Mouse (Mus musculus) skeletal muscle tissue, adult 2 months (tissue): Measurements from ENCODE around the gene Mest.

Experiments
- DNase-seq: peaks from one replicate; pipeline ENCODE4 v3.0.0-alpha.2; 2012; ENCODE audit warnings: low read depth, low spot score

Mest gene

DNA sequence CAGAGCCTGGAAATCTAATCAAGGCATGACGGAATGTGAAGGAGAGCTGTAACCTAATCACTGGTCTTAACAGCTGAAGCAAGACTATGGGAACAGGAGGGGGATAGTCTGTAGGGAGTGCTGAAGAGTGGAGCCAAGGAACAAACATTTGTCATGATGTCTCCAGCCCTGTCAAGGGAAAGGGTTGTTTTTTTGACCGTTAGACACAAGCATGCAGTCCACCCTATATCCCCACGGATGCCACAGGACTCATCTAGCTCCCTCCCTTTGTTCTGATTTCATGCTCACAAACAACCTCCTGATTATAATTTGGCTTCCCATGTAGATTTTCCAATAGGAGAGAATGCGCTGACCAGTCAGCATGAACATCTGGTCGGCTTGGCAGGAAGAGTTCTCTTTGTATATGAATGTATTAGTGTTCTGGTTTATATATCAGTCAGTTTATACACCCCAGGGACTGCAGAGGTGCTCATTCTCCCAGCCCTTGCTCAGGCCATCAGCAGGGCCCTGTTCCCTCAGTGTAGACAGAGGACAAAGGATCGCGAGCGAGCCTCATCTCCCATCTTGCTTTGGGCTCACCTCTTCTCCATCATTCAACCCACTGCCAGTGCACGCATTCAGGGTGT is 19.3 kb upstream of the Mest start:
- no peak for DNase-seq

DNA sequence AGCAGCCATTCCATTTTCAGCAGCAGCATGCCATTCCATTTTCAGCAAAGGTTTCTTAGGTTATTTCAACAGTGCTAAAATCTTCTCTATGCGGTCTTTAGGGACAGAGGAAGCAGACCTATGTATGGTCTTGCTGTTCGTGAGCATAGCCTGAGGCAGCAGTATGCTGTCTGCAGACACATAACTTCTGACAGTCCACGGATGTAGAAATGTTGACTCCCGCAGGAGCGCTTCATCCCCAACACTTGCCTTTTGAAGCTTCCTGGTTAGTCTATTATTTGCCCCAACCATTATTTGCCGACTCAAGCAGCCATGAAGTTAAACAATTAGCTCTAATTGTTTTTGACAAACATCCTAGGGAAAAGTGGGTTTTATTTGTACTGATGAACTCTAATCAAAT is 14.2 kb upstream of the Mest start:
- DNase-seq: no peak

DNA sequence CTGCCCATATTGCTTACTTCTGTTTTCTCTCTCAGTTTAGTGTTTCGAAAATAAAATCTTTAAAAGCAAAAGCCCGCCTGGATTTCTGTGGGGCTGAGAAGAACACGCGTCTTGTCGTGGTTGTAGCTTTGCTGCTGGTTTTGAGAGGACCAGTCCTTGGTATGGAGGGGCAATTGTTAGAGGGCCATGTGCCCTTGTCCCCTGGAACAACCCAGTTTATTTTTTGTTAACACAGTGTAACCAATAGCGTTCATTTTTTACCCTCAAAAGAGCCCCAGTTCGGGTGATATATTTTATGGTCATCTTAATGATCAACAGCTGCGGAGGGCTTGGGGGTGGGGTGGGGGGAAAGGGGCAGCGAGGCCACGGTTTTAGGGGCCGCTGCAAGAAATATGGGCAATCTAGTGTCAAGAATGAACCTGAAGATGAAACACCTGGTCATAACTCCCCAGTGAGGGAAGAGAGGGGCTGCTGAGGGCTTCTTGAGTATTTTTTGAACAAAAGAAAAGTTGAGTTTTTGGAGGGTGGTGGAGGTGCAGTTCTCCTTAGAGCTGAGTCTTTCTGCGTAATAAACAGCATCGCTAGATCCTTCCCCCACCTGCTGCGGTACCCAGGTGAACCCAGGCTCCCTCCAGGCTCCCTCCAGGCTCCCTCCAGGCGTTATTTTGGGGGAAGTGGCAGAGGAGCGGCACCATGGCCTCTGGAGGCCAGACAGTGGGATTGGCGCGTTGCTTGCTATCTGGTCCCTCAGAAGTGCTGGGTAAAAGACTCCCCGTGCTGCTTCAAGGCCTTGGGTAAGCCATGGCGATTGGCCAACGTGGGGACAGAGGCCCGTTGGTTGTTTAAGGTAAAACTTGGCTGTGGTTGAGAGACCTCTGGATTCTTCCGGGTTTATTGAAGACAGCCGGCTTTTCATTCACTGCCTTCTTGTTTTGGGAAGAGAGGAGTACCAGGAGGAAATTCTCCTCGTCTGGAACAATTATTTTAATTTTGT is 12.7 kb upstream of the Mest start:
- DNase-seq: no peak

DNA sequence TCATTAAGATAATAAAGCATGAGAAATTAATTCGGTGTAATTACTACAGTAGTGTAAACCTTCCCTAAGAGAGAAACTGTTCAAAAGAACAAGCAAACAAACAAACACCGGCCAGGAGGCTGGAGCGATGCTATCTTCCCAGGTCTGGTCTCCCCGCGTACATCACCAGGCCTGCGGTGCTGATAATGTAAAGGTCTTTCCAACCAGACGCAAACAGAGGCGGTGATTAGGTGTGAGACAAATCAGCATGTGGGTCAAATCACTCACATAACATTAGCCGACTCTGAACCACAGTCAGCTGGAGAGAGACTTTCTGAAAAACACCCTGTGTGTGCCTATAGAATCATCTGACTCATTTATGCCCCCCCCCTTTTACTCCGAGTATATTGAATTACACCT is 12.0 kb upstream of the Mest start:
- no peak for DNase-seq

DNA sequence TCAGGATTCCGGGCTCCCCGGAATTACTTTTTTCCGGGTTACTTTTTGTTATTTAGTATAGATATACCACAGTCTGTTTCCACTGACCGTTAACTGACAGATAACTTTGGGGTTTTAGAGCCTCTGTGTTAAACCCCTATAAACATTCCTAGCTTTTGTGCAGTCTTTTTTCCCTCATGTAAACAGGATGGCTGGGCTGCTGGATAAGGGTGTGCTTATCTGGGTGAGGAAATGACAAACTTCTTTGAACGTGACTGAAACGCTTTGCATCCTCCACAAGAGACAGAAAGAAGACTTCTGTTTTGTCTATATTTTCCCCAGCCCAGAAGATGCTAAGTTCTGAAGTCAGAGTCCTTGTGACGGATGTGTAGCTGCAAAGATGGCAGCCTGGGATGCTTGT is 10.9 kb upstream of the Mest start:
- no peak for DNase-seq

DNA sequence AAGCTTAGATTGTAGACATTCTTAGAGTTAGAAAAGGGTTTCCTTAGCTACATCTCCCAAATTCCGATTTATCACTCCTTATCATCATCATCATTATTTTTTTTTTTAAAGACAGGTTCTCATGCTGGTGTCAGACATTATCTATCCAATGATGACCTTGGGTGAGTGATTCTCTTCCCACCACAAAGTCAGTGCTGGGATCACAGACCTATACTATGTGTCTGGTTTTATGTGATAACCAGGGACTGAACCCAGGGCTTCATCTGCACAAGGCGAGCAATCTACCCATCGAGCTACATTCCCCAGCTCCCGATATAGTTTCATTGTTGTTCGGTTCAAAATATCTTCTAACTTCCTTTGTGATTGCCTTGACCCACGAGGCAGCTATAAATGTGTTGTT is 9.9 kb upstream of the Mest start:
- DNase-seq: no peak

DNA sequence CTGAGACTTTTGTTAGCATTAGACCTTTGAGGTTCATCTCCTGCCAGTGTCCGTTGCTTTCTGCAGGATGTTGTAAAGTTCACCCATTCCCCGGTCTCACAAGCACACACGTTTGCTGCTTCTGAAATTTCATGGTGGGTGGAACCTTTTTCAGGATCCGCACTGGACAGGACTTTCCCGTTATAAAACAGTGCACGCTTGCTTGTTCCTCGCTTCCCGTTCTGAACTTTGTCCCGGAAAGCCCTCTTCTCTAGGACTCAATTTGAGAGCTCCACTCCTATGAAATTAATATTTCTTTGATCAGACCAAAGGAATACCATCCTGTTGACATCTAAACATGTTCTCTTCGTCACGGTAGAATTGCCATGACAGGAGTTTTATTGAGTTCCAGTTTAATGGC is 9.5 kb upstream of the Mest start:
- no peak for DNase-seq

DNA sequence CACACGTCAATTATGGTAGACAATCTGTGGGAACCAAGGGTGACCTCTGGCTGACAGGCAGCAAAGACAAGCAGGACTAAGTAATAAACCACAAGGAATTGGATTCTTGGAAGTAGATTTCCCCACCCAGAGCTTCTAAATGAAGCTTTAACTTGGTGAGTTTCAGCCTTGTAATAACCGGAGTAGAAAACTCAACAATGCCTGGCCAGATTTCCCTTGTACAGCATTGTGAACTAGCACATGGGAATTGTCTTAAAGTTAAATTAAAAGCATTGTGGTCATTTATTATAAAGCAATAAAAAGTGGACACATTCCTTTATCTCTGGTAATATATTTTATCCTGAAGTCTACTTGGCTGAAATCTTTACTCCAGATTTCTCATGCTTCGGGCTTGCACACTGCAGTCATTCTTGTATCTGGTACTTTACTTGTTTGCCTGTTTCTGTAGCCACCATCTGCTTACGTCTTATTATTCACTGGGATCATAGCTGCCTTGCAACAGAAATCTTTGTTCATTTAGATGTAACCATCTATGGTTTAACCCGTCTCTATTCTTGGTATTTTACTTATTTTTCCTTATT is 8.4 kb upstream of the Mest start:
- DNase-seq: no peak

DNA sequence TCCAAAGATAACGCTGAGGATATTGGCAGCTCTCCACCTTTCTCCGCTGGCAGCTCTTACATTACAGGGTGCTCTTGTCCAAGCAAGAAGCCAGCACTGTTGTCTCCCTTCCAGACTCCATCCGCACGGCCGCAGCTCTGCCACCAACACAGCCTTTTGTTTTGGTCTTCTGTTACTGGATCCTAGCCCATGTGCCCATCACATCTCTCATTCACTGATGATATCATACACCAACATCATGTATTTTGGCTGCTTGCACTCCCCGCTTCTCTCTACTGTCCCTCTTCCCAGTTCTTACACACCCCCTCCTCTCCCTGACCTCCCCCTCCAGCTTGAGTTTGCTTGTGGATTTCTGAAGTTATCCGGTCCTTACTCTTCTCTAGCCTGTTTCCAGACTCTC is 6.6 kb upstream of the Mest start:
- no peak for DNase-seq

DNA sequence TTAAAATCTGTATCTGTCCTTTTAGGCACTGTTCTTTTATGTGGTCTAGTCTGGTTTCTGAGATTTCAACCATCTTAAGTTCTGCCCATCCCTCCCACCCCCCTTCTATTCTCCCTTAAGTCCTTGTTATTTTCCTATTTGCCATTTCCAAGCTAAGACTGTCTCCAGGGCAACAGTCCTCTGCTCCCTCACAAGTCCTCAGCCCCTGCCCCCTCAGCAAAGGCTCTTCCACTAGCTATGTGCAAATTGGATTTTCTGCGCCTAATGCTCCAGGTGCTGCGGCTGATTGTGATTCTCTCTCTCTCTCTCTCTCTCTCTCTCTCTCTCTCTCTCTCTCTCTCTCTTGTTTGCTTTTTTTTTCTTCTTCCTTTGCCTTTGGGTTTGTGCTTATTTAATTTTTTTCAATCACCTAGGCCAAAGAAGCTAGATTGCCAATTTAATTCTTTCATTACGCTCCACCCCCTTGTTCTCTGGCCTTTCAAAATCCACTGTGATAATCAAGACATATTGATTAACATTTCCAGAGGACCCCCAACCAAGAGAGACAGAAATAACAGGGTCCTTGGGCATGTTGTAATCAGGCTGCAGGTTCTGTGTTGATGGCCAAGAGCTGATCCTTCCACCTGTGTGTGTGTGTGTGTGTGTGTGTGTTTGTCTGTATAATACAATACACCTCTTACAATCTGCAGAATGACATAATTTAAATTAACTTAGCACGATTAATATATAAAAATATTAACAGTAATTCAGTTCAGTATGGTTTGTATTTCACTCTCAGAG is 772 bp upstream of the Mest start:
- DNase-seq: no peak

DNA sequence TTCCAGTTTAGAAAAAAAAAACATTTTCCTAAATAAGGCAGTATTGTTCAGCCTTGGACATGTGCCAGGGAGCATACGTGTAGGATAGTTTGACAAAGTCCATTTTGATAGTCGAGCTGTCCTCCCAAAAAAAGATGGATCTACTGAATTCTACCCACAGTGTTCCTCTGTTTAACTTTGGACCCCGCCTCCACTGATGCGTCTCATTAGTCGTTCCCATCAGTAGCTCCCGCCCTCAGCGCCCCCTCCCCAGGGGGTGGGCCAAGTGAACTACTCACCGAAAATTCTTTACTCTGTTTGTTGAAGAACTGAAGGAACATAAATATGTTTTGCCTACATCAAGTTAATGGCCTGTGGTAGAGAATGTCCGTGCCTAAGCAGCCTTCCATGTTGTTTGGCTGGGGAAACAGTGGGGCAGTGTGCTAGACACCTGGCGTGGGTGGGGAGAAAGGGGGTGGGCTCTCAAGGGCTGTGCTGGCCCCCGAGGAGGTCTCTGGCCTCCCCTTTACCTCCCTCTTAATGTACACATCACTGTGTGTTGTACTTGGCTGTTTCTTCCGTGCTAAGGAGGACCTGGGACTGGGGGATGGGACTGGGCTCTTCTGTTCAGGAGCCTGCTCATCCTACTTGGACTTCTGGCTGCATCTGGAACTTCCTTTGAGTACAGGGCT is 7.1 kb downstream of the Mest start:
- DNase-seq: no peak

DNA sequence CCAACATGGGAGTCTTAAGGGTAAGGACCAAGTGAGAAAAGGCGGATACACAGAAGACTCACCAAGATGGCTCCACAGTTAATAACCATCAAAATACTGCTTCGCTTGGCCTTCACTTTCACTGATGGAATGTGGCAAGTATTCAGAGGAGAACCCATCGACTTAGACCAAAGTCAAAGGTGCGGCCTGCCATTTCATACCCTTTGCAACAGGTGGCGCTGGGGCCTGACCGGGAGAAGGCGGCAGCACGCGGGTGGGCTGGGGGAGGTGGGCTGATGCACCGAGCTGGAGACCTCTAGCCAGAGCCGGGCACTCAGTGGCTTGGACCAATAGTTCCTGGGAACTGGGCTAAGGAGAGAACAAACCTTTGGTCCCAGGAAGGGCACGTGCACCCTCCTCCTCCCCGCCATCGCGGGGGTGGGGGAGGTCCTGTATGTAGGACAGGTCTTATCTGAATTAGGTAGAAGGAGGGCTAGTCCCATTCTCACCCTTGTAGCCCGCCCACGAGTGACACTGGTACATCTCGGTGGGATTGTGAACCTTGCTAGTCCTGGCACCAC is 9.3 kb downstream of the Mest start:
- no peak for DNase-seq

DNA sequence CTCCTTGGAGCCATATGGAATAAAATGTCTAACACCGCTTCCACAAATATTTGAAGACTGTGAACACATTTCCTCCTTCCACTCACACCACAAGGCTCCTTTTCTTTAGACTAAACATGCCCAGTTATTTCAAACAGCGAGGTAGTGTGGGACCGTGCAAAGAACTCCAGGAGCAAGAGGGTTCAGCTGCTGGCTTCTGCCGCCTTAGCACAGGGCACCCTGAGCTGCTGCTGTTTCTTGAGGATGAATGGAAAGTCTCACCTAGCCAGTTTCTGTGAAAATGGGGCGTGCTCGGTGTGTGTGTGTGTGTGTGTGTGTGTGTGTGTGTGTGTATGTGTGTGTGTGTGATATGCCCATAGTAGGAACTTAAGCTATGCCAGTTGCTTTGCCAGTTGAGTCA is 11.1 kb downstream of the Mest start:
- DNase-seq: no peak

DNA sequence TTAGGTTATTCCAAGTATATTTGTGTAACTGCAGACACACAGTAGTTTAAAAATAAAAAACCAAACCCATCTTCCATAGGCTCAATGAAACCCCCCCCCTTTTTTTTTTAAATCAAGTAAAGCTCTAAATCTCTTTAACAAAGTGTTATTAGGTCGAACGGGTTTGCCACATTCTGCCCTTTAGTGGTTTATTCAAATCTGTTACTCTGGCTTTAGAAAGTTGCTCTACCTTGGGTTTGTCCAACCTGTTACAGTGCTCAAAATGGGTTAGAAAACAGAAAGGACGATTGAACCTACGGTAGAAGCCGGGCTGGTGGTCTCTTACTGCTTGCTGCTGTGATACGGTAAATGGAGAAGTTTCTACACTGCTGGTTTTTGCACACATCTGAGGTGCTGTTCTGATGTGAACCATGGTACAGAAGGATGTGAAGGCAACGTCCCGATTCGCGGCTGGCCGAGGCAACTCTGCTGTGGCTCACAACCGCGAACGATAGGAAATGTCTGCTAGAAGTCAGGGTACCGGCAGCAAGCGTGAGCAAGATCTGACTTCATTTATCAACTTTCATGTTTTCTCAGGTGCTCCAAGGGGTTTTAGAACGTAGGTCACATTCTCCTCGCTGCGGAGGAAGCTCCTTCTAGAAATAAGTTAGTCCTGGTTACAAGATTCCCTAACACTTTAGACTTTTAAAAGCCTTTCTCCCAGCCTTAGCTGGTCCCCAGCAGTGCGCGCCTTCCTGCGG is 11.8 kb downstream of the Mest start:
- DNase-seq: no peak

DNA sequence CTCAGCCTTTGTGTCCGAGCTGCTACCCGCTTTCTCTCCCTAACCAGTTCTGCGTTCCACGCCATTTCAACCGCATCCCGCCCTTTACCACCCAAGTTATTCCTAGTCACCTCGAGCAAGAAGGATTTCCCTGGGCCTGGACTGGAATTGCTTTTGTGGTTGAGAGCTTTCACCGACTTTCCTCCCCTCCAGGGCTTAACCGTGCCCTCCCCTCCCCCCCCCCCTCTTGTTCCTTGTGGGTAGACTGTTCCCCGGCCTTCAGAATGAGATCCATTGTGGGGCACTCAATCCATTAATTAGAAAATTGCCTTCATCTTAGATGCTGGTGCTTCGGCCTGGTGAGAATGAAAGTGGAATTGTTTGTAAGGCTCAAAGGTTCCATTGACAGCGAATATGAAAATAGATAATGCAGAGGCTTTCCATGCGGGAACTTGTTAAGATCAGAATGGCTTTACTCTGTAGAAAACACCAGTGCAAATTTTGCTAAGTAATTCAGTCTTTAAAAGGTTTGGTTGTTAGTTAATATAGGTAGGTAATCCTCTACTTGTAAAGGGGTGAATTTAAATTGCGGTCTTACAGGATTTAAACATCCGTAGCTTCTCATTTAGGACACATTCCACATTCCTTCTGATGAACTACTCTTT is 12.5 kb downstream of the Mest start:
- DNase-seq: no peak

DNA sequence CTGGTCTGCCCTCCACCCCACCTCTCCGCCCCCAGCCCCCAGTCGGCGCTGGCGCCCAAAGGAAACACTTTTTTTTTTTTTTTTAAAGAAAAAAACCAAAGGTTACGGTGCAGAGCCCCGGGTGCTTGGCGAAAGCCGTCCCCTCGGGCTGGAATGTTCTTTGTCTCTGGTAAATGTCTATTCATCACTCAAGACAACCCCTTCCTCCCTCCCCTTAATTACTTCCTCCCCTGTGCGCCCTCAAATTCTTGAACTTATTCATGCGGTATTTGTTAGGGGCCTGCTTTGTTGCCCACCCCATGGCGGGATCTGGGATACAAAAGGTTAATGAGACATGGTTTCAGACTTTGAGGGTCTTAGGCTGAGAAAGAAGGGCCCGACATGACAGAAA is 13.0 kb downstream of the Mest start:
- DNase-seq: no peak

DNA sequence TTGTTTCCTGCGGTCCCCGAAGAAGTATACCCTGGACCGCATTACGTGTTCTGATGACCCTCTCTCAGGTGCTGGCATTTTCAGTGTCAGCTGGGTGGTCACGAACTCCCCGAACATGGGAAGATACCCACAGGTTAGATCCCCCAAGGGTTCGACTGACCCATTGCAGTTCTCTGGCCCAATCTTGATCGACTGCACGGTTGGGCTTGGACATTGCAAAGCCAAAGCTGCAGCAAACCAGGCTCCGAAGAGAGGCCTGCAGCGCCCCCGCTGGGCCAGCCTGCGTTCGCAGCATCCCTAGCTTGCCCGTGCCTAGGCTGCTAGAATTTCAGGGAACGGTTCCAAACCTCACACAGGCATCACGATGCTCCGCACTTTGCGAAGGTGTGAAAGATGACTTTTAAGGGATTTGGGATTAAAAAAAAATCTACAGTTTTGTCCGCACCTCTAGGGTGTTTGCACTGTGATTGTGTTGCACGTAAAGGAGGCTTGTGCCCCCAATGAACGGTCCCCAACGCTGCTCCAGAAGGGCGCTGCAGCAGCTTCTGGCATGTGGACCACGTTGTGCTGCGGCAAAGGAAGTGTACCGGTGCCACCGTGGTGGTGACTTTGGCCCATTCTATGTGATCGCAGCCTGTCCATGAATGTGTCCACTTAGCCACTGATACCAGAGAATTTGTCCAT is 13.7 kb downstream of the Mest start:
- peak; percentile 31 for DNase-seq

DNA sequence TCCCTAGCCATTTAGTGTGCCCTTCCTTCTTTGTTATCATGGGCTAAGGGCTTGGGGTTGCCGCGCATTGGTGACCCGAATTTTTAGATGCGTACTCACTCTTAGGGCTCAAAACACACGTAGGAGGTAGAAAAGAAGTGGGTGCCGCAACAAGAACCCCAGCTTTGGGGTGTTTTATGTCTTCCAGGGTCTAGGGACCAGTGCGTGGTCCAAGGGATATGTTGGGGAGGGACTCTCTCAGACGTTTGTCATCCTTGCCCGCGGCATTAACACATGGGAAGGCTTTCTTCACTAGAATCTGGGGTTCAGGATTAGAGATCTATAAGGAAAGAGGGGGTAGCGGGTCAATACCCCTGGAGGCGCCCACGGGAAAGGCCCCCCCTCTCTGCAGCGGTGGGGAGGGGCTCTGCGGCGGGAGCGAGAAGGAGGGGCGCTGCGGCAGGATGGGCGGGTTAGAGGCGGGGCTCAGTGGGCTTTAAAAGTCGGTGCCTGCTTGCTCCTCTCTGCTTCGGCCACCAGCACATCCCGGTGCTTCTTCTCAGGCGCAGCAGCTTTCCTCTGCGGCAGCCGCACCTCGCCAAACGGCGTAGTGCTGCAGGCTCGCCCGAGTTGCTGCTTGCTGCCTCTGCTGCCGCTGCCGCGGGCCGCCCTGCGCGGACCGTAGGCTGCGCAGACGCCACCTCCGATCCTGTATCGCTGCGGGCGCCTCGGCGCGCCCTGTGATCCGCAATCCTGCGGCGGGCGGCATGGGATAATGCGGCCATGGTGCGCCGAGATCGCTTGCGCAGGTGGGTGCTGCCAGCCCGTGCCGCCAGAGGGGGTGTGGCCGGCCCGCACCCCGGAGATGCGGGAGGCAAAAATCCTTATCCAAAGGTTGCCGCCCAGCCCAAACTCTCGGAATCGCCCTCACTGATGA is 14.5 kb downstream of the Mest start:
- DNase-seq: peak; percentile 48
